Mouse (Mus musculus) heart, embryonic 12.5 days (tissue): ENCODE data around the gene Dhfr. TPM values are rescaled to one million over a fixed set of nuclear protein-coding genes. Genes with fewer than 3 reads are reported as not detected.

Experiments used
- ATAC-seq: fragments of 200-750 bp; cut with Nextera tagmentation; 2 replicates; pipeline ENCODE4 v1.8.0; 2017; ENCODE audit warnings: moderate TSS enrichment, moderate library complexity; ENCODE audit not compliant: insufficient number of reproducible peaks, low FRiP score
- H3K27ac ChIP-seq: fragments of 300-500 bp; sonication (generic); 2 replicates; pipeline ENCODE4 v1.5.1; 2016; ENCODE audit warnings: mild to moderate bottlenecking, moderate library complexity; ENCODE audit not compliant: poor library complexity, severe bottlenecking
- H3K27me3 ChIP-seq: fragments of 300-500 bp; sonication (generic); replicated peaks from 2 replicates; pipeline ENCODE4 v1.6.1; 2016; ENCODE audit warnings: mild to moderate bottlenecking, moderate library complexity
- H3K36me3 ChIP-seq: fragments of 300-500 bp; sonication (generic); 2 replicates; pipeline ENCODE4 v1.6.1; 2016; ENCODE audit warnings: mild to moderate bottlenecking, moderate library complexity
- H3K4me1 ChIP-seq: fragments of 300-500 bp; sonication (generic); replicated peaks from 2 replicates; pipeline ENCODE4 v1.6.1; 2016; ENCODE audit warnings: mild to moderate bottlenecking
- H3K4me2 ChIP-seq: fragments of 300-500 bp; sonication (generic); 2 replicates; pipeline ENCODE4 v1.6.1; 2016; ENCODE audit warnings: mild to moderate bottlenecking, moderate library complexity
- H3K4me3 ChIP-seq: fragments of 300-500 bp; sonication (generic); 2 replicates; pipeline ENCODE4 v1.5.1; 2016; ENCODE audit warnings: mild to moderate bottlenecking
- H3K9ac ChIP-seq: fragments of 300-500 bp; sonication (generic); 2 replicates; pipeline ENCODE4 v1.6.1; 2016; ENCODE audit warnings: mild to moderate bottlenecking, moderate library complexity
- H3K9me3 ChIP-seq: fragments of 300-500 bp; sonication (generic); replicated peaks from 2 replicates; pipeline ENCODE4 v1.6.1; 2016; ENCODE audit warnings: mild to moderate bottlenecking, moderate library complexity
- WGBS: fragments of 180-500 bp; shearing (Covaris S2); methylation state at CpG from one replicate; pipeline ENCODE4 v1.1.7; 2016; 5-methylcytosine and 5-hydroxymethylcytosine counted together
- polyA plus RNA-seq: library from polyadenylated mRNA; unstranded; fragments of >200 nt; fragmentation: Nextera tagmentation; extraction: Ambion mirVana; gene quantifications from 2 replicates; pipeline ENCODE4 v1.2.1, GENCODE M21; 2016

Gene Dhfr
- 12.7 and 13.0 TPM in 2 replicates for polyA plus RNA-seq

DNA sequence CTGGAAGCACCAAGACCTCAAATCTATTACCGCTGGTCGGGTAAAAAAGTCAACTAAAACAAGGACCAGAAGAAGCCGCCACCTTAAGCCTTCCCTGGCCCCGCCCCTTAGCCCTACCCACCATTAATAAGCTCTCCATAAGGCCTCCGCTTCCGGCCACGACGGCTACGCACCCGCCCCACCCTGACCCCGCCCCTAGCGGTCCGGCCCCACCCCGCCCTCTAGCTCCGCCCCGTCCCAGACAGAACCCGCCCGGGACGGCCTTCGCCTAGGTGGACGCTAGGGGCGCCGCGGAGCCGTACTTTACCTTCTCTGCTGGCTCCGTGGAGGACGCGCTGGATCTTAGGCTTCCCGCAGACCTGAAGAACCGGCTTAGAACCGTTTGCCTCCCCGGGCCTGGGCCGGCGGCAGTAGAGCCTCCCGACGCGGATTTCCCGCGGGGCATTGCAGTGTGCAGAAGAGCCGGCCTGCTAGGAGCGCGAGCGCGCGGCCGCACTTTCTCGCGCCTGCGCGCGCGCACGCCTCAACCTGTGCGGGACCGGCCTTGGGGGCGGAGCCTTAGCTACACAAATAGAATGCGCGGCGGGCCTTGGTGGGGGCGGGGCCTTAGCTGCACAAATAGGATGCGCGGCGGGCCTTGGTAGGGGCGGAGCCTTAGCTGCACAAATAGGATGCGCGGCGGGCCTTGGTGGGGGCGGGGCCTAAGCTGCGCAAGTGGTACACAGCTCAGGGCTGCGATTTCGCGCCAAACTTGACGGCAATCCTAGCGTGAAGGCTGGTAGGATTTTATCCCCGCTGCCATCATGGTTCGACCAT lies at the start of gene Dhfr, which contains the start of gene Msh3:
Gene Dhfr, plus strand, starts transcription at position 271 of the 816 bp plus-strand sequence.
Gene Msh3, minus strand, starts transcription at position 548 of the 816 bp plus-strand sequence.
- Histone ChIP-seq H3K4me1 (peaks cover 24% of the 10 kb centered on the region), H3K9ac (peak within 1 kb of the TSS; percentile 90), H3K4me3 (peak within 1 kb of the TSS; percentile 82), H3K36me3 (peaks cover 24% of the 10 kb centered on the region), H3K9me3 (no peaks in the 10 kb centered on the region), H3K4me2 (peak within 1 kb of the TSS; percentile 99), H3K27ac (peak within 1 kb of the TSS; percentile 87), H3K27me3 (no peaks in the 10 kb centered on the region)
- ATAC-seq = peak; percentile 99
- WGBS = under 1% methylated on average over 76 of the region's 76 CpGs

DNA sequence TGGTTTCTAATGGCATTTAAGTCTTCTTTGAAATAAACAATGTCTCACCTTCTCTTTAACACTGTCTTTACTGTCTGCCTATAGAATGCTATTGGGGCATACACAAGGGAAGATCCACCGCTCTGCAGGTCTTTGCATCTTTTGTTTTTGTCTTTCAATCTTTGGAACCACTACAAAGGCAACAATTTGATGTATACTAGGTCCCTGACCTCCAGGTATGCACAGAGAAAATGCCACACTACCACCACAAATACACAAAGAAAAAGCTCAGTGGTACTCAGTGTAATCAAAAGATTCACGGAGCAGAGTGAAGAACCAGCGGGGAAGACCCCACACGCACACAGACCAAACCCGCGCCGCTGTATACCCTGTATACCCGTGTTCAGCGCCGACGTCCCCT lies 48.8 kb upstream of the Dhfr start, which contains the start of gene Gm20379:
Gene Gm20379, plus strand, starts transcription at position 301 of the 400 bp plus-strand sequence.
- Histone ChIP-seq H3K9me3 (no peaks in the 10 kb centered on the region), H3K4me2 (no peak within 1 kb of the TSS), H3K4me3 (no peak within 1 kb of the TSS), H3K27ac (no peak within 1 kb of the TSS), H3K36me3 (peaks cover 34% of the 10 kb centered on the region), H3K9ac (no peak within 1 kb of the TSS), H3K4me1 (peaks cover under 1% of the 10 kb centered on the region), H3K27me3 (no peaks in the 10 kb centered on the region)
- WGBS = 95% methylated on average over 11 of the region's 11 CpGs
- ATAC-seq = no peak

DNA sequence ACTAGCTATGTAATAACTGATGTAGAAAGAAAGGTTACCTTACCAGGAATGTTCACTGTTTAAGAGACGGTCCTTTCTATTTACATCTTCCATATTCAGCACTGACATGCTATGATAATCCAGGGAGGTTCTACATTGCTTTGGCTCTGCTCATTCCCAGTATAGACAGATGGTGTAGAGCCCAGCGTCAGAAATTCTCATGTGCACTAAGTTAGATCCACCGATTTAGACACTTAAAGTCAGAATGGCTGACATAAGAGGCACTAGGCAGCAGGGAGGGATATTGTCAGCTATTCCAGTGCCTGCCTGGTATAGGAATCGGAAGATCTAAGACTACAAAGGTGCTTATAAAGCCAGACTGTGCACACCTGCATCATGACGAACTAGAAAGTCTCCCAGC lies 39.9 kb upstream of the Dhfr start:
- Histone ChIP-seq H3K9me3 (no peaks in the 10 kb centered on the region), H3K27ac (no peak overlapping the region), H3K4me1 (no peaks in the 10 kb centered on the region), H3K4me2 (no peak overlapping the region), H3K27me3 (no peaks in the 10 kb centered on the region), H3K36me3 (peaks cover 21% of the 10 kb centered on the region), H3K4me3 (no peak overlapping the region), H3K9ac (no peak overlapping the region)
- 81% methylated on average over 5 of the region's 5 CpGs for WGBS
- no peak for ATAC-seq

DNA sequence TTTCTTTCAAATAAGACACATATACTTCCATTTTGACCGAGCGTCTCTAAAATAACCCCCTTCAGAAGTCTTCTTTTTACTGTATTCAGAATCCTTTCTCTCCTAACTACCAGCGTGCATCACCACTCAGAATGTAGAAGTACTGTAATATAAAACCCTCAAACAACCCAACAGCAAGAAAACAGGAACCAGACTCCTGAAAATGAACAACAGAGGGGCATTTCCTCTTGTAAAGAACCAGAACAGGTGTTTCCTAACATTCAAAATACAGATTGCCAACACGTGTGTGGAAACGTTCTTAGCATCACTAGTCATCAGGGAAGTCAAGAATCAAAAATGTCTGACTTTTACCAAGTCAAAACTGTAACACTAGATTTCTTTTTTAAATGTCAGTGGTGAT lies 33.8 kb upstream of the Dhfr start:
- Histone ChIP-seq H3K4me2 (no peak overlapping the region), H3K9ac (no peak overlapping the region), H3K36me3 (peaks cover 15% of the 10 kb centered on the region), H3K27ac (no peak overlapping the region), H3K9me3 (no peaks in the 10 kb centered on the region), H3K4me3 (no peak overlapping the region), H3K4me1 (no peaks in the 10 kb centered on the region), H3K27me3 (no peaks in the 10 kb centered on the region)
- no peak for ATAC-seq
- 81% methylated on average over 5 of the region's 5 CpGs for WGBS

DNA sequence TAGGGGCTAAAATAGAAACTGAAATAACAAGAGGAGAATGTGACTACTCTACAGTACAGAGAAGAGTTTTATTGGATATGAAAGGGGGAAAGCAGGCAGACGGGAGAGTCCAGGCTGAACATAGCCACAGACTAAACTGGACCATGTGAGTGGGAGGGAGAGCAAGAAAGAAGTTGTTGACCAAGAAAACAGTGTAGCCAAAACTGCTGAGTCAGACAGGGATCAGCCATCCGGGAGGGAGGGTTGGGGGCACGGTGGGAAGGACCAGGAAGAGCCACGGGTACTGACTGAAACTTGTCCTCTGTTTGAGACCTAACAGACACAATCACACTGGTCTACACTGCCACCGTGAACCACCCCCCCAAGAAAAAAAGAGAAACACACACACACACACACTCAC lies 28.5 kb upstream of the Dhfr start:
- H3K27ac ChIP-seq = 0 out of 2 replicates have a peak overlapping the region, but pooled peaks have one; percentile 7
- peak; percentile 18; the same call in 1 of the 2 replicates for ATAC-seq
- WGBS = 58% methylated on average over 5 of the region's 5 CpGs
- no peaks in the 10 kb centered on the region for H3K27me3 ChIP-seq
- H3K4me2 ChIP-seq = no peak overlapping the region
- no peak overlapping the region for H3K9ac ChIP-seq
- H3K36me3 ChIP-seq = 0 out of 2 replicates have a peak, but pooled peaks cover 12% of the 10 kb centered on the region
- no peak overlapping the region for H3K4me3 ChIP-seq
- H3K9me3 ChIP-seq = no peaks in the 10 kb centered on the region
- H3K4me1 ChIP-seq = peaks cover 4% of the 10 kb centered on the region; the same call in 1 of the 2 replicates

DNA sequence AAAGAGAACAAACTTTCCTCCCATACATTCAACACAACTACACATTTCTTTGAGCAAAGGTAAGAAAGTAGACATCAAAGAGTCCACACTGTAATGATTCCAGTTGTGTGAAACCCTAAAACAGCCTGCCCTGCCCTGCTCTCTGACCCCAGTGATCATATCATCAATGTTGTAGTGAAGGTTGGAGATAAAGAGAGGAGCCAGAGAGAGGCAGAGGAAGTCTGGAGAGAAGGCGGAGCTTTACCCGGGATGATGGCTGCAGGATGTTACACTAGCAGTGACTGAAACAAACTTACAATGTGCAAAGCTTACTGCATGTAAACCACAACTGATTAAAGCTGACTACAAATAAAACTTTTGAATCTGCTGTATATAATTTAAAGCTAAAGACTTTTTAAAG lies 26.5 kb upstream of the Dhfr start:
- H3K36me3 ChIP-seq = 0 out of 2 replicates have a peak, but pooled peaks cover 5% of the 10 kb centered on the region
- no peak overlapping the region for H3K4me2 ChIP-seq
- H3K27ac ChIP-seq = no peak overlapping the region
- H3K27me3 ChIP-seq = no peaks in the 10 kb centered on the region
- no peak for ATAC-seq
- WGBS = 47% methylated on average over 2 of the region's 2 CpGs
- no peak overlapping the region for H3K4me3 ChIP-seq
- peaks cover 4% of the 10 kb centered on the region; the same call in 1 of the 2 replicates for H3K4me1 ChIP-seq
- no peak overlapping the region for H3K9ac ChIP-seq
- no peaks in the 10 kb centered on the region for H3K9me3 ChIP-seq

DNA sequence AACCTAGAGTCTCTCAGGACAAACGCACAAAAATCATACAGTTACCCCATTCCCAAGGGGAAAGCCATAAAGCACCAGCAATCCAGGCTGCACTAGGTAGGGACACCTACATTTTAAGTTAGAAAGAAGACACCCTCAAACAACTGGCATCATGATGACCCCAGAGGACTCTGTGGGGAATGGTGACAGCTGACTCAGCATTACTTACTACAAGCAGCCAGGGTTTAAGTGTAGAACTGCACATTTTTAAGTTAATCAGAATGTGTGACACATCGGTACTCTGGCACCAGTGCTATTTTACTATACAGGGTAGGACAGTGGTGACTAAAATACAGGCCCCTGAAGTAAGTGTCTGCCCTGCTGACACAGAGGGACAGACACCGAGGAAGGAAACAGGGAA lies 23.9 kb upstream of the Dhfr start:
- Histone ChIP-seq H3K4me3 (no peak overlapping the region), H3K9me3 (no peaks in the 10 kb centered on the region), H3K4me1 (peaks cover 4% of the 10 kb centered on the region; the same call in 1 of the 2 replicates), H3K9ac (no peak overlapping the region), H3K36me3 (0 out of 2 replicates have a peak, but pooled peaks cover 5% of the 10 kb centered on the region), H3K27ac (no peak overlapping the region), H3K4me2 (no peak overlapping the region), H3K27me3 (no peaks in the 10 kb centered on the region)
- no peak for ATAC-seq
- 87% methylated on average over 3 of the region's 3 CpGs for WGBS

DNA sequence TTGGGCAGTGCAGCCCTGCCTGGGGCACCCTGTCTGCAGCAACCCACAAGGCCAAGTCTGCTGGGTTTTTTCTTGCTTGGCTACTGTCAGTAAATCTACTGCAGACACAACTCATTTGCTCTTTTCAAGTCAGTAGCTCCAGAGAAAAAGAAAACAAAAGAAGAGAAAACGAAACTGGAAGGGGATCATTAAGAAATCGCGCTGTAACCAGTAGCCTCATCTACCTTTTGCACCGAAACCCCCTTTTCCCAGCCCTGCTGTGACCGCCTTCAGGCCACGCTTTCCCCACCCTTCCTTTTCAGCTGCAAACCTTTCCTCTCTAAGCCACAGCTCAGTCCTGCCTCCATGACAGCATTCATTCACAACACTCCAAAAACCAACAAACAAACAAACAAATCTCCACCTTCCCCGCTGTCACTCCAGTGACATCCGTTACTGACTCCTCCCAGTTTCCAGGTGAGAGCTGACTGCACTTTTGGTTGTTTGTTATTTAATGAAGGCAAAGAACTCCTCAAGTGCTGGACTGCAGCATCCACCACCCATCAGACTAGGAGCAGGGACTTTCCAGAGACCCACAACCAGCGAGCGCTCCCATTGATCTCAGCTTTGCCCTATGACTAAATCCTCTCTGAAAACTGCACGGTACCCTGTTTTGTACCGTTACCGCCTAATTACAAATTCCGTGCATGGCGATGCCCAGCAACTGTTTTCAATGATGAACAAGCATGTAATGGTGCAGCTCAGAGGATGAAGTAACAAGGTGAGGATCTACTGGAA lies 22.2 kb upstream of the Dhfr start:
- no peak overlapping the region for H3K9ac ChIP-seq
- WGBS = 87% methylated on average over 15 of the region's 15 CpGs
- no peak for ATAC-seq
- H3K27me3 ChIP-seq = no peaks in the 10 kb centered on the region
- no peak overlapping the region for H3K4me2 ChIP-seq
- no peak overlapping the region for H3K27ac ChIP-seq
- no peaks in the 10 kb centered on the region for H3K4me1 ChIP-seq
- no peaks in the 10 kb centered on the region for H3K9me3 ChIP-seq
- H3K36me3 ChIP-seq = 0 out of 2 replicates have a peak, but pooled peaks cover 3% of the 10 kb centered on the region
- H3K4me3 ChIP-seq = no peak overlapping the region

DNA sequence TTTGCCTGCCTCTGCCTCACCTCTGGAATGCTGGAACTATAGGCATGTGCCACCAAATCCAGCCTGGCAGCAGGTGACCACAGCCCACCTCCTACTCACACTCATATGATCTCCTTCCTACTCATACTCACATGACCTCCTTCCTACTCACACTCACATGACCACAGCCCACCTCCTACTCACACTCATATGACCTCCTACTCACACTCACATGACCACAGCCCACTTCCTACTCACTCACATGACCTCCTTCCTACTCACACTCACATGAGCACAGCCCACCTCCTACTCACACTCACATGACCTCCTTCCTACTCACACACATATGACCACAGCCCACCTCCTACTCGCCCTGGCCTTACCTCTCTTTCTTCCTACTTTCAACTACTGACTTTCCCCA lies 17.7 kb upstream of the Dhfr start:
- ATAC-seq = no peak
- Histone ChIP-seq H3K36me3 (peaks cover 9% of the 10 kb centered on the region), H3K9me3 (no peaks in the 10 kb centered on the region), H3K4me3 (no peak overlapping the region), H3K27ac (no peak overlapping the region), H3K9ac (no peak overlapping the region), H3K27me3 (no peaks in the 10 kb centered on the region), H3K4me2 (no peak overlapping the region), H3K4me1 (no peaks in the 10 kb centered on the region)
- 87% methylated on average over 1 of the region's 1 CpGs for WGBS

DNA sequence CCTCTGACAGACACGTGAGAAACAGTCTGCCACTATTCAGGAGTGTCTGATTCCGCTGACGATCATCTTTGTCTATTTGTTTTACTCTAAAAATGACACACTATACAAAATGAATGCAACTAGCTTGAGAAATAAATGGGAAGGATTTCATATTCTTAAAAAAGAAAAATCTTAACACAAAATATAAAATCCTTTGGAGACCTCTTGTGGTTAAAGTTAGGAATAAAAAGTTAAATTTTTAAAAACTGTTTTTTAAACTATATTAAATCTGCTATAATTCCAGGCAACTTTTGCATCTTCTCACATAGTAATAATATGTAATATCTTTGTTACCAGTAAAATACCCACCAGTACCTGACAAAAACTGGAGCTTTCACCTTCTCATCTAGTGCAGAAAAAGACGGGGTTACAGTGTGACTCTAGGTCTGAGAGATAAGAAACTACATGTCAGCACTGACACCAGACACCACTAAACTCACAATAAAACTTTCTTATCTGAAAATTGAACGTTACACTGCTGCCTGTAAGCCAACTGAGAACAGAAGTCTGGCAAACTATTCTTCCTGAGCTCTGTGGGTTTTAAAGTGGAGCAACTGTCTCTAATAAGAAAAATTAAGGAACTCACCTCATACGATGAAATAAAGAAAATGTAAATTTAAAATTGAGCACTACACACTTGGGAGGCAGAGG lies 16.6 kb upstream of the Dhfr start:
- Histone ChIP-seq H3K36me3 (peaks cover 16% of the 10 kb centered on the region), H3K9ac (no peak overlapping the region), H3K27ac (no peak overlapping the region), H3K4me3 (no peak overlapping the region), H3K9me3 (no peaks in the 10 kb centered on the region), H3K4me2 (no peak overlapping the region), H3K27me3 (no peaks in the 10 kb centered on the region), H3K4me1 (no peaks in the 10 kb centered on the region)
- WGBS = 63% methylated on average over 6 of the region's 6 CpGs
- no peak for ATAC-seq
